Mouse (Mus musculus): Measurements from ENCODE around the gene Cd47. TPM values are rescaled to one million over a fixed set of nuclear protein-coding genes. Genes with fewer than 3 reads are reported as not detected.

Cd47 gene
- polyA plus RNA-seq, 1 experiment, result 112 TPM

GRCm38 (mm10) chr16:49887811-49888564 lies 87.7 kb downstream of the Cd47 start:
- Histone ChIP-seq H3K27me3 (ENCODE audit: control insufficient read depth, insufficient read depth, low read length) (no peaks in the 10 kb centered on the region), H3K36me3 (ENCODE audit: control insufficient read depth, insufficient read depth, low read length) (peaks cover 44% of the 10 kb centered on the region), H3K27ac (ENCODE audit: control insufficient read depth, insufficient read depth, low read length) (no peak overlapping the region), H3K4me1 (replicated peaks; ENCODE audit: control insufficient read depth, insufficient read depth, low read length) (peaks cover 9% of the 10 kb centered on the region), H3K4me3 (ENCODE audit: control insufficient read depth, insufficient read depth, low read length) (no peak overlapping the region)
- 12% methylated on average over 9 of the region's 9 CpGs for WGBS
- DNase-seq, result peak; percentile 25
- no peak for TF ChIP-seq POLR2A (IDR thresholded peaks at IDR 0.05; ENCODE audit: control insufficient read depth, extremely low read depth, insufficient read depth, low read length, poor library complexity)
- no peak for TF ChIP-seq CTCF (IDR thresholded peaks at IDR 0.05; ENCODE audit: borderline replicate concordance, control insufficient read depth, extremely low read depth, insufficient read depth, low read length, poor library complexity)

GRCm38 (mm10) chr16:49889031-49889655 lies 88.8 kb downstream of the Cd47 start:
- no peak overlapping the region for H3K4me3 ChIP-seq (ENCODE audit: control insufficient read depth, insufficient read depth, low read length)
- no peak overlapping the region for H3K27ac ChIP-seq (ENCODE audit: control insufficient read depth, insufficient read depth, low read length)
- no peaks in the 10 kb centered on the region for H3K27me3 ChIP-seq (ENCODE audit: control insufficient read depth, insufficient read depth, low read length)
- no peak for DNase-seq
- TF ChIP-seq POLR2A (IDR thresholded peaks at IDR 0.05; ENCODE audit: control insufficient read depth, extremely low read depth, insufficient read depth, low read length, poor library complexity), result no peak
- peaks cover 50% of the 10 kb centered on the region for H3K36me3 ChIP-seq (ENCODE audit: control insufficient read depth, insufficient read depth, low read length)
- peaks cover 9% of the 10 kb centered on the region for H3K4me1 ChIP-seq (replicated peaks; ENCODE audit: control insufficient read depth, insufficient read depth, low read length)
- WGBS, result 94% methylated on average over 2 of the region's 2 CpGs

GRCm38 (mm10) chr16:49892252-49892651 lies 91.9 kb downstream of the Cd47 start:
- peaks cover 52% of the 10 kb centered on the region for H3K36me3 ChIP-seq (ENCODE audit: control insufficient read depth, insufficient read depth, low read length)
- H3K27me3 ChIP-seq (ENCODE audit: control insufficient read depth, insufficient read depth, low read length), result no peaks in the 10 kb centered on the region
- no peak overlapping the region for H3K4me3 ChIP-seq (ENCODE audit: control insufficient read depth, insufficient read depth, low read length)
- peaks cover 4% of the 10 kb centered on the region for H3K4me1 ChIP-seq (replicated peaks; ENCODE audit: control insufficient read depth, insufficient read depth, low read length)
- no peak for DNase-seq
- H3K27ac ChIP-seq (ENCODE audit: control insufficient read depth, insufficient read depth, low read length), result no peak overlapping the region
- TF ChIP-seq CTCF (IDR thresholded peaks at IDR 0.05; ENCODE audit: borderline replicate concordance, control insufficient read depth, extremely low read depth, insufficient read depth, low read length, poor library complexity) (no peak), POLR2A (IDR thresholded peaks at IDR 0.05; ENCODE audit: control insufficient read depth, extremely low read depth, insufficient read depth, low read length, poor library complexity) (no peak)
- 90% methylated on average over 3 of the region's 3 CpGs for WGBS

GRCm38 (mm10) chr16:49892945-49893344 lies 92.6 kb downstream of the Cd47 start:
- H3K36me3 ChIP-seq (ENCODE audit: control insufficient read depth, insufficient read depth, low read length), result peaks cover 57% of the 10 kb centered on the region
- peak; percentile 66 for DNase-seq
- no peak overlapping the region for H3K4me3 ChIP-seq (ENCODE audit: control insufficient read depth, insufficient read depth, low read length)
- H3K27me3 ChIP-seq (ENCODE audit: control insufficient read depth, insufficient read depth, low read length), result no peaks in the 10 kb centered on the region
- H3K4me1 ChIP-seq (replicated peaks; ENCODE audit: control insufficient read depth, insufficient read depth, low read length), result peaks cover 4% of the 10 kb centered on the region
- no peak overlapping the region for H3K27ac ChIP-seq (ENCODE audit: control insufficient read depth, insufficient read depth, low read length)
- 87% methylated on average over 2 of the region's 2 CpGs for WGBS
- TF ChIP-seq CTCF (IDR thresholded peaks at IDR 0.05; ENCODE audit: borderline replicate concordance, control insufficient read depth, extremely low read depth, insufficient read depth, low read length, poor library complexity) (no peak), POLR2A (IDR thresholded peaks at IDR 0.05; ENCODE audit: control insufficient read depth, extremely low read depth, insufficient read depth, low read length, poor library complexity) (no peak)

- 97% methylated on average over 4 of the region's 4 CpGs for WGBS
- DNase-seq, result no peak
Measured at GRCm38 (mm10) chr16:49894624-49895023, 94.3 kb downstream of the Cd47 start.

GRCm38 (mm10) chr16:49896132-49896531 lies 95.8 kb downstream of the Cd47 start:
- no peak overlapping the region for H3K4me3 ChIP-seq (ENCODE audit: control insufficient read depth, insufficient read depth, low read length)
- no peak overlapping the region for H3K27ac ChIP-seq (ENCODE audit: control insufficient read depth, insufficient read depth, low read length)
- peaks cover 80% of the 10 kb centered on the region for H3K36me3 ChIP-seq (ENCODE audit: control insufficient read depth, insufficient read depth, low read length)
- H3K27me3 ChIP-seq (ENCODE audit: control insufficient read depth, insufficient read depth, low read length), result no peaks in the 10 kb centered on the region
- no peak for TF ChIP-seq POLR2A (IDR thresholded peaks at IDR 0.05; ENCODE audit: control insufficient read depth, extremely low read depth, insufficient read depth, low read length, poor library complexity)
- no peak for TF ChIP-seq CTCF (IDR thresholded peaks at IDR 0.05; ENCODE audit: borderline replicate concordance, control insufficient read depth, extremely low read depth, insufficient read depth, low read length, poor library complexity)
- H3K4me1 ChIP-seq (replicated peaks; ENCODE audit: control insufficient read depth, insufficient read depth, low read length), result no peaks in the 10 kb centered on the region
- DNase-seq, result no peak
- 92% methylated on average over 8 of the region's 8 CpGs for WGBS

More at GRCm38 (mm10) chr16:49894624-49895023, 94.3 kb downstream of the Cd47 start:
- H3K36me3 ChIP-seq (ENCODE audit: control insufficient read depth, insufficient read depth, low read length), result peaks cover 66% of the 10 kb centered on the region
- no peak overlapping the region for H3K27ac ChIP-seq (ENCODE audit: control insufficient read depth, insufficient read depth, low read length)
- no peaks in the 10 kb centered on the region for H3K4me1 ChIP-seq (replicated peaks; ENCODE audit: control insufficient read depth, insufficient read depth, low read length)
- no peaks in the 10 kb centered on the region for H3K27me3 ChIP-seq (ENCODE audit: control insufficient read depth, insufficient read depth, low read length)
- TF ChIP-seq POLR2A (IDR thresholded peaks at IDR 0.05; ENCODE audit: control insufficient read depth, extremely low read depth, insufficient read depth, low read length, poor library complexity) (no peak), CTCF (IDR thresholded peaks at IDR 0.05; ENCODE audit: borderline replicate concordance, control insufficient read depth, extremely low read depth, insufficient read depth, low read length, poor library complexity) (no peak)
- no peak overlapping the region for H3K4me3 ChIP-seq (ENCODE audit: control insufficient read depth, insufficient read depth, low read length)

Data from thymus, adult 2 months (tissue).